Mouse (Mus musculus) WW6 (cell line): ENCODE measurements around the gene Mllt3.

Experiments used
- DNase-seq: peaks from one replicate; pipeline ENCODE4 v3.0.0-alpha.2; 2013; ENCODE audit warnings: low read depth, low spot score

Mllt3 gene

DNA sequence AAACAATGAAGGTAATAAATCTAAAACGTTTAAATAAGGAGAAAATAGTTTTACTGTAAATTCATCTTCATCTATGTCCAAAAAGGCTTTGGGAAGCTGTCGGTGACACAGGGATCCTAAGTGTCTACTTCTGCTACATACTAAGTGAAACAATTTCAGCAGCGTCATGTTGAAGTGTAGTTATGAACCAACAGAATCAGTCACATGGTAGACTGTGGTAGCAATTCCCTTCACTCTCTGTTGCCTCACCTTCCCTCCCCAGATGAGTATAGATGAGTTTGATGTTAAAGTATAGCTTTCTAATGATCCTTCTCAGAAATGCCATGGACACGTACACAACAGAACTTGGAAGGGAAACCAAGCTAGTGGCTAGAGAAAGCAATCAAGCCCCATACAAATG, 79.9 kb downstream of the Mllt3 start:
- DNase-seq, result no peak

DNA sequence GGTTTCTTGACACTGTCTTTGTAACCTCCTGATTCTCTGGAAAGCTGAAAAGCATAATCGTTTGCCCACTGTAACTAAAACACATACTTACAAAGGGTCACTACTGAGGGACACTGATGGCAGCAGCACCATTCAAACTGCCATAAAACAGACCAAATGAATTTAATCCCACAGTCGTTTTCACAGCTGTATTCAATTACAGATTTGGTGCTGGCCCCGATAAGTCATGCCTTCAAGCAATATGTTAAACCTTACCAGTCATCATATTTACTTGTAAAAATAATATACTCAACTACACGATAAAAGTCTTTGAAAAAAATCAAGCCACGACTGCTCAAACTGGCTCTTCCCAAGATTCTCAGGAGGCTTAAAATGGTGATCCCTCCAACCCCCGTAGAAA, 83.7 kb downstream of the Mllt3 start:
- DNase-seq, result no peak

DNA sequence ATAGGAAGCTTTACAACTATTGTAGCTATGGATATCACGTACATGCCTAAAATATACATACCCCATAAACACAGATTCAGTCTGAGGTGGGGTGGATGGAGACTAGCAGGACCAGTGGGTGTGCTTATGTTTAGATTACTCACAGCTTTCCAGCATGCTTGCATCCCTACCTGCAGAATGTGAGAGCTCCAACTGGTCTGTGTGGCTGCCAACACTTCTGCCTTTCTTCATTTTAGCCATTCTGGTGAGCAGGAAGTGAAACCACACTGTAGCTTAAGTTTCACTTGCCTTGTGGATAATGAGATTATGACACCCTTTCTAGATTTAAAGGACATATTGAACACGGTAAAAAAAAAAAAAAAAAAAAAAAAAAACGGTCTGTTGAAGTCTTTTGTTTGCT, 88.8 kb downstream of the Mllt3 start:
- no peak for DNase-seq

DNA sequence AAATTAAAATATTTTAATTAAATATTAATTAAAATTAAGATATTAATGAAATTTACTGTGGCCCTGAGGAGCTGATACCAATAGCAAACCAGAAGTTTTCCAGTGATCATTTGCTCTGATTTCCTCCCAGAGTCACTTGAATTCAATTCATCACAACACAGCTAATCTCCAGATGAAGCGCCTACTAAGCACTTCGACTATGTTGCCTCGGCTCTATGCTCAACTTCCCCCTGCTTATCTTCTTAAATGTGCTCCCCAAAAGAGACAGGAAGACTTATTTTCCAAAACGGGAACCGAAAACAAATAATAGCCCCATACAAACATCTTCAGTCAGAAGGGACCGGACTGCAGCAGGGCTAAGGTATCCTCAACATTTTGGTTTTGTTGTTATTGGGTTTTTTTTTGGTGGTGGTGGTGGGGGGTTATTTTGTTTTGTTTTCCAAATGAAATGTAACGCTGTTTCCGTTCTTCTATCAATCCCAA, 90.2 kb downstream of the Mllt3 start:
- no peak for DNase-seq

DNA sequence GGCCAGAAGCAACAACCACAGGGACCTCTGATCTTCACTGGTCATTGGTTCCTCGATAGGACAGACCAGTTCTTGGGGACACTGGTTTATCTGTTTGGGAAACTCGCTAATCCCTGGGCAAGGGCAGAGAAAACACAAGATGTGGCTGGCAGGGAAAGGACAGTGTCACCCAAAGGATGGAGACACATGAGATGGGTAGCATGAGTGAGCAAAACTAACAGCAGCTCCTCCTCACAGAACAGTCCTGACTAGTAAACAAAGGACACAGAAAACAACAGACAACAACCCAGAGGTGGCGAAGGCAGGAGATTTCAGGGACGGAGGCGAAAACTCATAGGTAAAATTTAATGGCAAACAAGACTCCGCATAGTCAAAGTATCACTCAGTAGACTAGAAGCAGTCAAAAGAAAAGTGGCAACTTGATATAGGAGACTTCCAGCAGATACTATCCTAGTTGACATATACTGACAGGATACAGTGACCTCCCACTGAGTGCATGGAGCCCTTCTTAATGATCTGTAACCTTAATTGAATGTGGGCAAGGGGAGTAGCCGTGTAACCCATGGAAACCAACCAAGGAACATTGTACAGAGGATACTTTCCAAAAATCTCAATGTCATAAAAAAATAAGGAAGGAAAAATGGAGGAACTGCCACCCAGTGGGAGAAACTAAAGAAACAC, 93.5 kb downstream of the Mllt3 start:
- DNase-seq, result no peak

DNA sequence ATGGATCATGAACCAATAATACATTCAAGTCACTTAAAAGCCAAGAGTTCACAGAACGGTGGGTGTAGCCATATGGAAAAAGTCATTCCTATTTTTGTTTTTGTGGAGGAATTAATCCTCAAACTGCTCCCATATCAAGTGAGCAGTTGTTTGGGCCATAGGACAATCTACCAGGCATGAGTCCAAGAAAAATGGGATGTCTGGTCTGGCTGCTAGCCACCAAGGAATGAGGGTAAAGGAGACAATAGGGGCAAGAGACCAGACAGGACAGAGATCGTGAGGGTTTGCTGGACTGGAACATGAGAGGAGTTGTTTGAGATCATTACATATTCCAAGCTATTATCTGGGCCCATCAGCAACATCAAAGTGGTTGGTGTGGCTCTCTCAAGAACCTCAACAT, 96.8 kb downstream of the Mllt3 start:
- DNase-seq, result no peak

DNA sequence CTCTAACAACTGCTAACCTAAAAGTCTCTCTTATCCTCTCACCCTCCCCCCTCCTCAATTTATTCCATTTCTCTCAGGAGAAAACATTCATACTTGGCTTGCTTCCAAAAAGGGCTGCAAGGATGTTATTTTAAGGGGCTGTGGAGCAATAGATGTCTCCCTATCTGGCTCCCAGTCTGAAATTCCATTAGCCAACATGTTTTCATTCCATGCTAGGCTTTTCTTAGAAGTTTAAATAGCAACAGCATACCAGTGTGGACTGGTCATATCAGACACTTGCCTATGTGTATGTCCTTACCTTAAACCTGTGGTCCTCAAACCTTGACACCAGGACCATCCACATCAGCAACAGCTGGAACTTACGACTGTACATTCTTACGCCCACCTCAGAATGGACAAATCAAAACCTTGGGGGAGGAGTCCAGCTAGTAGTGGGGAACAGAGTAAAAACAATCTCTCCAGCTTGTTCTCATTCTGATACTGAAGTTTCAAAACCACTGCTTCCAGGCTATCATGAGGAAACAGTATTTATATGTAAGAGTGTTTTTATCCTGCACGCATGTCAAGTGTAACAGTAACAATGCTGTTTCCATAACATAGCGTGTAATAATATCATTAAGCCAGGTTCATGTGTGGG, 99.3 kb downstream of the Mllt3 start:
- no peak for DNase-seq

DNA sequence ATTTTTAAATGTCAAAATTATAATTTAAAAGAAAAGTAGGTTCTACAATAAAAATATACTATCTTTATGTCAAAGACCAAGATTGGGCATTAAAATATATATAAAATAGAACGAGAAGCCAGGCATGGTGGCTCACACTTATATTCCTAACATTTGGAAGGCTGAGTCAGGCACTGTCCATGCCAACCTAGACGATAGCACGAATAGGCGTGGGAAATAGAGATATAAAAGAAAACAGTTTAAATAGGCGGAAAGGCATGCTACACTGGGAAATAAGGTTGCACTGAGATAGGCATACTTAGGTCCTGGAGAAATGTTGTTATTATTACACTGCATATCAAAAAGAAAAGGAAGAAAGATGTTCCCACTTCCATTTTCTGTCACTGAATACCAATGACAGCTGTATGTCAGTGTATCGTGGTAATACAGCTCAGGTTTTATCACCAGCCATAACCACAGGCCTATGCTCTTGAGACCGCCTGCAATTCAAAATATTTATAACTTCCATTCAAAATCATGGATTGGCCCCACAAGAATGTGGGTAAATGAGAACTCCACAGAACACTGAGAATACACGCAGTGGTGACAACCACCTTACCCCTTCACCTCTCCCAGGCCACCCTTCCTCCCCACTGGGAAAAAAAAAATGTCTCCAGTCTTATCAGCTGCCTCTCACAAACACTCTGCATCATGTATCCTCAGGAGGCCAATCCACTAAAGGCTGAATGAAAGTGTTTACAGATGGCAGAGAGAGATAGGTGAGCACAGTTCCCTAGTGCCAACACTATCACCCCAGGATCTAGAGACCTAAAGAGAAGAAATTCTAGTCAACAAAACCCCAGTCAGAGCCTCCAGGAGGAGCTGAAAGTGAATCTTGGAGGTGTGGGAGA, 102.6 kb downstream of the Mllt3 start:
- no peak for DNase-seq

DNA sequence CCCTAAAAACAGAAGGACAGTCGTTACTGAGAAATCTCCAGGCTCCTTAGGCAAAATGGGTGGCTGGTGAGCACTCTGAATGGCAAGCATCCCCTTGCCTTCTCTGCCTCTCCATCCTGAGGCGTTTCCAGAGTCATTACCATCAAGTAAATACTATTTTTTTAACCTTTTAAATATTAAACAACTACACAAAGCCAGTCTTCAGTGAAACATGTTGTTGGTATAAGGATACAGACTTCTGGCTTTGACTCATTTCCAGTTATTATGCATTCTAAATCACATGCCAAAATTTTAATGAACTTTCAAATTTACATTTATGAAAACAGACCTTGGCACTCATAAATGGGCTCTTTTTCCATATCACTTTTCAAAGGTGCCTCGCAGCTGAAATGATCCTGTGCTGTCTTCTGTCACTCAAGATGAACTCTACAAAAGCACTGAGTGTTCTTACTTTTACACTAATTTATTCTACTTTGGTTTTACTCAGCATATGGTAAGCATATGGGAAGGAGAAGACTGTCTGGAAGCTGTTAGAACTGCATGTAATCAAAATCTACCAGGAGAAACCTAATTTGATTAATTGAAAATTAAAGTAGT, 104.5 kb downstream of the Mllt3 start:
- no peak for DNase-seq

DNA sequence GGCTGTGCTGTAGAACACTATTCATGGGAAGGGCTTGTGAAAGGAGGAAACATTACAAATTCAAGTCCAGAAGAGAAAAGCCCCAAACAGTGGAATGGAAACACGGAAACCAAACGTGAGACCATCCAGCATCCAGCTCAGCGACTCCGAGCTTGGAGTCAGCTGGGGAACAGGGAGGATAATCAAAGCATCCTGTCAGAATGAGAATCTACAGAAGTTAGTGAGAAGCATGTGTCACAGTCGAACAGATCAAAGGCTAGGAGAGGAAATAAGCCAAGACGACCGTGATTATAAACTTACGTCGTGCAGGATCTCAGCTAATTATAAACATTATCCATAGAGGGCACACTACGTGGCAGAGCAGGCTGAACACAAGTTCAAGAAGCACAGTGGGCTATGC, 105.8 kb downstream of the Mllt3 start:
- DNase-seq, result no peak

DNA sequence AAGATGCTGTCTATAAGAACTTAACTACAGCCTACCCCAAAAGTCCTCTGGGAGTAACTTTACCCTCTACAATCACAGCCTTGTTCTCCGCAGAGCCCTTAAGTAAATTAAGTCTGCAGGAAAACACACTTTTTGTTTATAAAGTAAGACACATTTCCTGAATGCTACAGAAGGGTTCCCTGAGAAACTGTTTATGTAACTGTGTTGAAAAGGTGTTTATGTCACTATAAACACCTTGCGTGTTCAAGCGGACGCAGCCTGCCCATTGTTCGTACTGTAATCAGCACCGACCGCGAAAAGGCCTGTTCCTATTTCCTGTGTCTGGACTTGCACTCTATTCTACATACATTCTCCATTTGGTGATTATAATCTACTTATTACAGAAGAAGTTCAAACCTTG, 112.5 kb downstream of the Mllt3 start:
- no peak for DNase-seq

DNA sequence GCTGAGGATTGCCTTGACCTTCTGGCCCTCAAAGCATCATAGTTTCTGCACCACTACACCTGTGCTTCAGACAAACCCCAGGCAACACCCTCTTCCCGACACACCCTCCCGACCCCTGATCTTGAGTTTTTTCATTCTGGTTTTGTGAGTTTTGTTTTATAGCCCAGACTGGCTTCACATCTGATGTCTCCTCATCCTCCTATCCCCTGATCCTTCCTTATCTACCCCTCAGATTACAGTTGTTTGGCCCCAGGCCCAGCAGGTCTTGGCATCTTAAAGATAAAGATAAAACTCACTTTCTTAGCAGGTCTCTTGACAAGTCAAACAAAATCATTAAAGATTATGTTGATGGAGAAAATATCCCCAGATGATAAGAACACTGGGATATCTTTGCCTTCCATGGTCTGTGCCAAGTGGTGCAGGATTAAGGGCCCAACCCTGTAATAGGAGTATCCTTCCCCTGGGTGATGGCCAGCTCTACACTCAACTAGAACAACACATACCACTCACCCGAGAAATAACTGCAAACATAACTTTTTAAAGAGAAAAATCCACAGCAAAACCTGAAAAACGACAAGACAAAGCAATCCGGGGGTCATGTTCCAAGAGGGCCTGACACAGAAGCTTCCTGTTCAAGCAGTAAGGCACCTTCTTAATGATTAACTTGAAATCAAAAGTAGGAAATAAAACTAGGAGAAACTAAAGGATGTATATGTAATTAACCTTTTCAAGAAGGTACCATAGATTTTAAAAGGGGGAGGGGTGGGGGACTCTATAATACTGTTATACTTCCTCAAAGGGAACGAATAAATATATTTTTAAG, 121.8 kb downstream of the Mllt3 start:
- no peak for DNase-seq

DNA sequence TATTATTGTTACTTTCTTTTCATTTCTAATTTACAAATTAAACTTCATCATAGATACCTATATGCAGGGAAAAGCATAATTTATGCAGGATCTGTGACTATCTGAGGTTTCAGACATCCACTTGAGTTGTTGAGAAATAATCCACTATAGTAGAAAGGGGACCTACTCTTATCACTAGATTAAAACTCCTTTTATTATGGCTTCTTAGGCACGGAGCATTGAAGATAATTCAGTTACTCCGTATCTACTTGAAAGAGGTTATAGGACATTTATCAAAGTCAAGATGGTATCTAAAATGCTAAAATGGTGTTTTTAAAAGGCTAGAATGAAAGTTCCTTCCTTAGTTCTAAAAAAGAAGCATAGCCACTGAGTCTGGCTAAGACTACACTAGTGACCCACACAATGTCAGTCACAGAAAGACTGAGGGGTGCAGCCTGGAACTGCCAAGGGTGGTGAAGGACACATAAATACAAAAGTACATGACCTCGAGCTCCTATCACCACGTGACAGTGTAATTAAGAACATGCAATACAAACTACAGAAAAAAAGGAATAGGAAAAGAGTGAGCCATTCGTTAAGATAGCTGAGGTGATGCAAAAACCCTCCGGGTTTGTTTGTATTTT, 127.9 kb downstream of the Mllt3 start:
- DNase-seq, result no peak

DNA sequence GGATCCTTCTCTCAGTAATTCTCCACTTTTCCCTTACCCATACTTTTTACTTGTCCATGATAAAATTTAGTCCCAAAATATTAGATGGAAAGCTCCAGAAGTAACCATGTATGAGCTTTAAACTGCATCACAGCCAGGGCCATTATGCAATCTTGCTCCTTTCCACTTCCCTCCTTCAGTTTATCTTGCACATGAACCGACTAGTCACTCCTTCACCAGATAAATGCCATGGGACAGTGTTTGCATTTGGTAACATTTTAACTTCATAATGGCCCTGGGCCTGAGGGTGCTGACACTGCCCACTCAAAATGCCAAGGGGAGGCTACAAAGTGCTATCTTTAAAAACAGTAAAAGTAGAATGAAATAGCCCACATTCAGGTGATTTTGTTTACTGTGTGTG, 128.4 kb downstream of the Mllt3 start:
- no peak for DNase-seq

DNA sequence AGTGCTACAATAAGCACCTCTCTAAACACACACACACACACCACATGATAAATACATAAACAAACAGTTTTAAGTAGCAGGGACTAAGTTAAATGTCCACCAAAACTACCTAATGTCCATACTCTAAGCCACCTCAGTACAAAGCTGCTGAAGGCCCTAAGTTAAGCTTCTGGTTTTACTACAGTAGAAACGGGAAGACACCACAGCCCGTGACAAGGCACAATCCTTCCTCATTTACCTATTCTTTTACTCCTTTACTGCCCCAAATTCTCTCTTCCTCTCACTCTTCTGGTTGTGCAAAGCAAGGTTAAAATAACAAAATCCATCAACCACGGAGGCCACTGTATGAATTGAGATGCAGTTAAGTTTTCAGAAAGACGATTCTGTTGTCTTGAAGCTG, 130.6 kb downstream of the Mllt3 start:
- DNase-seq, result no peak

DNA sequence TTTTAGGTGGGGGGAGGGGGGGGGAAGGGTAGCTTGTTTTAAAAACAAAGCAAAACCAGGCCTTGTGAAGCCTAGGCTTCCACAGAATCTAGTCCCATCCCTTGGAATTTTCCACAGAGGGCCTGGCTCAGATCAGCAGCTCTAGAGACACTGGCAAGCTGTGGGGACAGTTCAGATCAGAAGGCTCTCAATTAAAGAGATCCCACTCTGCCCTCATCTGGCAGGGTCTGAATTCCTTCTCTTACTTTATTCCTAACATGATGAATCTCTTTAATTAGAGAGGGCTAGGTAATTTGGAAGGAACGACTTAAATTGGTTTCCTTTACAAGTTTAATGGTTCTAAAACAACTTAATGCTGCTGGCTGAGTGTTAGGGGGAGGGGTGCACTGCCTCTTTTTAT, 132.0 kb downstream of the Mllt3 start:
- no peak for DNase-seq

DNA sequence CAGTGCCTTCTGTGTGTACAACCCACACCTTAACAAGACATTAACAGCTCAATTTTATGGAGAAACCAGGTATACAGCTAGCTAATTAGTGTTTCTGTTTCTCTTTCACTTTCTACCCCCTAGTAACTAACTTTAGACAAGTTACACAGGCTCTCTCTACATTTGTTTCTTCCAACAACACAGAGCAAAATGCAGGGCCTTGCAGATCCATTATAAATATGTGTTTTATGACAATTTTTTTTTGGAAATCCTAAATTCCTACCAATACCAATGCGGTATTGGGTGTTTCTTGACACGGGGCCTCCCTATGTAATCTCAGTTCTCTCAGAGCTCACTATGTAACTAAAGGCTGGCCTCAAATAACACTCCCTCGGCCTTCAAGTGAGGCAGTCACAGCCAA, 139.7 kb downstream of the Mllt3 start:
- no peak for DNase-seq

DNA sequence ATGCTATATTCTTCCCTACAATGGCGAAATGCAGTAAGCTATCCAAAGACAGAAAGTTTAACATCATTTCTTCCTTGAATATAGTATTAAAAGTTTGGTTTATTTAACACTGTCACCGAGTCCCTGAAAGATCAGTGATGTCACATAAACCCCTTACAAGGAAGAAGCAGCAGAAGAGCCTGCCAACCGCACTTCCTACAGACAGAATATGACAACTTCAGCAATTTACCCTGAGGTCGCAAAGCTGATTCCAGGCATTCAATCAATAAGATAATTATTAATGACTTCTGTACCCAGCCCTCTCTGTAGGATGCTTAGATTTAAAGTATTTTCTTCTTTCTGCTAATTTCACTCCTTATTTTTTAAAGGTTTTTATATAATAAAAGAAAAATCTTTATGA, 140.2 kb downstream of the Mllt3 start:
- DNase-seq, result no peak

DNA sequence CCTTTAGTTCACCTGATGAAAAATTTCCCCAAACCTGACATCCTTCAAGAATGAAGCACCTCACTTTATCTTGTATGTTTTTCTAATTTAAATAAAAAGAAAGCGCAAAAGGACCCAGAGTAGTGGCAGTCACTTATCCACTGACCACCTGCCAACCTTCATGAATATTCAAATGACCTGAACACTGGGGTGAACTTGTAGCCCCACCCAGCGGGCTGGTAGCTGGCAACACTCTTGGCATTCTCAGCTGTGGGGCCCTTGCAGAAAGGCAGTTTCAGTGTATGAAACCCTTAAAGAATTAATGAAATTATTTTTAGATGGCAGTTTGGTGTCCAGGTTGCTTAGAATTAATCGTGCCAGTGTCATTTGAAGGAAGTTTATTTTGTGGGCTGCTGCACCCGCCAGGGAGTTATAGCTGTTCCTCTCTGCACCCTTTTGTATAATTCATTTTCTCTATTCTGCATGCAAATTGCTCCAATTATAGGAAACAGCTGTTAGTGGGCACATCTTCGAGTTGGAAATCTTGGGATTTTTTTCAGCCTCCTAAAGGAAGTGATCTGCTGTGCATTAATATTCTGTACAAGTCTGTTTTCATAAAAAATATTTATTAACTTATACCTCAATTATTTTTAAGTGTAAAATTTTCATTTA, 149.8 kb downstream of the Mllt3 start:
- DNase-seq, result no peak

DNA sequence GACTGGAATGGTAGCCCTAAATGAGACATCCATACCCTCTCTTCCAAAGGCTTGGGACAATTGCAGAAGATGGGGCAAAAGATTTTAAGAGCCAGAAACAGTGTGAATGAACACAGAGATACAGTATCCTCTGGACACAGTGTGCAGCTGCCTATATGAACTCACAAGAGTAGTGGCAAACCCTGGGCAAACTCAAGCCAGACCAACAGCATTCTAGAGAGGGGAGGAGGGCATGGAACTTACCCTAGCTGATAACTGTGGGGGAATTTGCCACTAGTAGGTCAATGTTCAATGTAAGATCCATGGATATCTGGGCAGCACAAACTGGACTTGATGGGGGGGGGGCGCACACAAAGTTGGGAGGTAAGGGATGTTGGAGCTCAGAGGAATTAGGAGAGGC, 151.2 kb downstream of the Mllt3 start:
- no peak for DNase-seq
